Mouse (Mus musculus): Measurements from ENCODE around the gene Enkd1. TPM values are rescaled to one million over a fixed set of nuclear protein-coding genes. Genes with fewer than 3 reads are reported as not detected.

Gene Enkd1
- polyA plus RNA-seq, 1 experiment from 2014 or later = 8.2 TPM

- Histone ChIP-seq H3K4me3 (ENCODE audit: low read depth, low read length) (no peak overlapping the region), H3K36me3 (ENCODE audit: insufficient read depth, low read length) (0 out of 2 replicates have a peak, but pooled peaks cover 7% of the 10 kb centered on the region), H3K9me3 (ENCODE audit: low read length) (no peaks in the 10 kb centered on the region), H3K4me1 (ENCODE audit: insufficient read depth, low read depth, low read length) (no peaks in the 10 kb centered on the region), H3K9ac (replicated peaks; ENCODE audit: low read depth) (no peak overlapping the region), H3K4me2 (replicated peaks; ENCODE audit: low read depth, low read length) (no peak overlapping the region), H3K27me3 (replicated peaks; ENCODE audit: insufficient read depth, low read length) (no peaks in the 10 kb centered on the region), H3K27ac (ENCODE audit: low read length) (no peak overlapping the region)
- DNase-seq (ENCODE audit: low spot score) = no peak
- 89% methylated on average over 5 of the region's 5 CpGs for WGBS
- TF ChIP-seq CTCF (IDR thresholded peaks at IDR 0.05) (no peak), EP300 (IDR thresholded peaks at IDR 0.05) (no peak)
- no peak for ATAC-seq
These were observed 24.2 kb upstream of the Enkd1 start for GRCm38 (mm10) chr8:105732186-105732585.

- H3K27ac ChIP-seq (ENCODE audit: low read length) = peak overlapping the region; percentile 81
- H3K4me3 ChIP-seq (ENCODE audit: low read depth, low read length) = no peak overlapping the region
- no peak overlapping the region for H3K9ac ChIP-seq (replicated peaks; ENCODE audit: low read depth)
- H3K9me3 ChIP-seq (ENCODE audit: low read length) = no peaks in the 10 kb centered on the region
- peak; percentile 75 for DNase-seq (ENCODE audit: low spot score)
- TF ChIP-seq CTCF (IDR thresholded peaks at IDR 0.05) (no peak), EP300 (IDR thresholded peaks at IDR 0.05) (peak; percentile 97)
- 62% methylated on average over 18 of the region's 18 CpGs for WGBS
- no peaks in the 10 kb centered on the region for H3K27me3 ChIP-seq (replicated peaks; ENCODE audit: insufficient read depth, low read length)
- H3K4me1 ChIP-seq (ENCODE audit: insufficient read depth, low read depth, low read length) = no peaks in the 10 kb centered on the region
- peaks cover 7% of the 10 kb centered on the region; the same call in 1 of the 2 replicates for H3K36me3 ChIP-seq (ENCODE audit: insufficient read depth, low read length)
- H3K4me2 ChIP-seq (replicated peaks; ENCODE audit: low read depth, low read length) = 0 out of 2 replicates have a peak overlapping the region, but pooled peaks have one; percentile 8
- ATAC-seq = peak; percentile 95
These were observed 19.6 kb upstream of the Enkd1 start for GRCm38 (mm10) chr8:105727397-105728124.

GRCm38 (mm10) chr8:105725726-105726125 lies 17.7 kb upstream of the Enkd1 start:
- H3K36me3 ChIP-seq (ENCODE audit: insufficient read depth, low read length) = peaks cover 7% of the 10 kb centered on the region; the same call in 1 of the 2 replicates
- ATAC-seq (no peak), DNase-seq (ENCODE audit: low spot score) (no peak)
- no peaks in the 10 kb centered on the region for H3K27me3 ChIP-seq (replicated peaks; ENCODE audit: insufficient read depth, low read length)
- H3K4me3 ChIP-seq (ENCODE audit: low read depth, low read length) = no peak overlapping the region
- H3K9ac ChIP-seq (replicated peaks; ENCODE audit: low read depth) = no peak overlapping the region
- H3K27ac ChIP-seq (ENCODE audit: low read length) = no peak overlapping the region
- 70% methylated on average over 5 of the region's 5 CpGs for WGBS
- TF ChIP-seq CTCF (IDR thresholded peaks at IDR 0.05) (no peak), EP300 (IDR thresholded peaks at IDR 0.05) (no peak)
- no peaks in the 10 kb centered on the region for H3K9me3 ChIP-seq (ENCODE audit: low read length)
- no peak overlapping the region for H3K4me2 ChIP-seq (replicated peaks; ENCODE audit: low read depth, low read length)
- no peaks in the 10 kb centered on the region for H3K4me1 ChIP-seq (ENCODE audit: insufficient read depth, low read depth, low read length)

DNA sequence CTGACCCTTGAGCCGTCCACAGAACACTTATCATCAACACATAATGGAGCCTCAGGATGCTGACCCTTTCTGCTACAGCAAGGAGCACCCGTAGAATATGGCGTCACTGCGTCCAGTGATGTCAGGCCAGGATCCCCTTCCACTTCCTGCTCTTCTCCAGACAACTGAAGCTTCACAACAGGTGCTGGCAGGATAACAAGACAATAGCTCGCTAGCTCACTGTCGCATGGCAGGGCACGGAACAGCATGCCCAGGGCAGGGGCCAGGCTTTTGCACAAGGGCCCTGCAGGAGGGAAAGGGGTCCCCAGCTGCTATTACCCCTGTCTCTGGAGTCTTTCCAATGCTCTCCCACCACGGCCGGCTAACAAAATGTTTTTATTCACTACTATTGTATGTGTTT lies 14.9 kb upstream of the Enkd1 start:
- no peak overlapping the region for H3K4me3 ChIP-seq (ENCODE audit: low read depth, low read length)
- 84% methylated on average over 9 of the region's 9 CpGs for WGBS
- no peak overlapping the region for H3K4me2 ChIP-seq (replicated peaks; ENCODE audit: low read depth, low read length)
- H3K27ac ChIP-seq (ENCODE audit: low read length) = no peak overlapping the region
- H3K9me3 ChIP-seq (ENCODE audit: low read length) = no peaks in the 10 kb centered on the region
- ATAC-seq (no peak), DNase-seq (ENCODE audit: low spot score) (no peak)
- no peaks in the 10 kb centered on the region for H3K4me1 ChIP-seq (ENCODE audit: insufficient read depth, low read depth, low read length)
- peaks cover 4% of the 10 kb centered on the region; the same call in 1 of the 2 replicates for H3K36me3 ChIP-seq (ENCODE audit: insufficient read depth, low read length)
- H3K9ac ChIP-seq (replicated peaks; ENCODE audit: low read depth) = no peak overlapping the region
- no peak for TF ChIP-seq CTCF (IDR thresholded peaks at IDR 0.05)
- TF ChIP-seq EP300 (IDR thresholded peaks at IDR 0.05) = no peak
- H3K27me3 ChIP-seq (replicated peaks; ENCODE audit: insufficient read depth, low read length) = no peaks in the 10 kb centered on the region

DNA sequence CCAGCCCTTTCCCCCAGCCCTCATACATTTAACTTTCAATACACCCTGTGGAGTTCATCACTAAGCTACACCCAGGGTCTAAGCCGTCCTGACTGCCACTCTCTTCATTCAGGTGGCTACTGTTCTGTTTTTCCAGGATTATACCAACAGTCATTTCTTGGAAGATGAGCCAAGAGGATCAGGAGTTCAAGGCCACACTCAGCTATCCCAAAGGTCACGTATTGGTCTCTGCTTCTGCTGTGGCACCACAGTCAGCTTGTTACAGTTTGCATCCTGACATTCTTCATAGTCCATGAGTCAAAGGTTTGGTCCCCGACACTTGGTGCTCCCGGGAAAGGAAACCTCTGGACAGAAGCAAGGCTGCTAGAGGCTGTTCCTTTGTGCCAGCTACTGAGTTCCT lies 11.6 kb upstream of the Enkd1 start:
- DNase-seq (ENCODE audit: low spot score) (no peak), ATAC-seq (no peak)
- no peak overlapping the region for H3K9ac ChIP-seq (replicated peaks; ENCODE audit: low read depth)

GRCm38 (mm10) chr8:105716302-105716945 lies 8.4 kb upstream of the Enkd1 start:
- H3K27ac ChIP-seq (ENCODE audit: low read length) = no peak overlapping the region
- H3K36me3 ChIP-seq (ENCODE audit: insufficient read depth, low read length) = no peaks in the 10 kb centered on the region
- no peak overlapping the region for H3K4me2 ChIP-seq (replicated peaks; ENCODE audit: low read depth, low read length)
- H3K4me3 ChIP-seq (ENCODE audit: low read depth, low read length) = no peak overlapping the region
- WGBS = 95% methylated on average over 15 of the region's 15 CpGs
- no peak overlapping the region for H3K9ac ChIP-seq (replicated peaks; ENCODE audit: low read depth)
- no peaks in the 10 kb centered on the region for H3K9me3 ChIP-seq (ENCODE audit: low read length)
- no peak for ATAC-seq
- no peaks in the 10 kb centered on the region for H3K4me1 ChIP-seq (ENCODE audit: insufficient read depth, low read depth, low read length)
- no peak for DNase-seq (ENCODE audit: low spot score)
- TF ChIP-seq CTCF (IDR thresholded peaks at IDR 0.05) (0 out of 2 replicates have a peak, but pooled peaks have one; percentile 12), EP300 (IDR thresholded peaks at IDR 0.05) (no peak)
- no peaks in the 10 kb centered on the region for H3K27me3 ChIP-seq (replicated peaks; ENCODE audit: insufficient read depth, low read length)

More for the DNA sequence above, 11.6 kb upstream of the Enkd1 start:
- H3K36me3 ChIP-seq (ENCODE audit: insufficient read depth, low read length) = no peaks in the 10 kb centered on the region; the same call in 1 of the 2 replicates
- TF ChIP-seq EP300 (IDR thresholded peaks at IDR 0.05) (no peak), CTCF (IDR thresholded peaks at IDR 0.05) (no peak)
- H3K4me1 ChIP-seq (ENCODE audit: insufficient read depth, low read depth, low read length) = no peaks in the 10 kb centered on the region
- H3K27ac ChIP-seq (ENCODE audit: low read length) = peak overlapping the region; percentile 35; the same call in 1 of the 2 replicates
- no peak overlapping the region for H3K4me2 ChIP-seq (replicated peaks; ENCODE audit: low read depth, low read length)
- no peaks in the 10 kb centered on the region for H3K27me3 ChIP-seq (replicated peaks; ENCODE audit: insufficient read depth, low read length)
- H3K9me3 ChIP-seq (ENCODE audit: low read length) = no peaks in the 10 kb centered on the region
- H3K4me3 ChIP-seq (ENCODE audit: low read depth, low read length) = no peak overlapping the region
- 75% methylated on average over 4 of the region's 4 CpGs for WGBS
